Mouse (Mus musculus): Measurements from ENCODE around the gene Itm2b. TPM values are rescaled to one million over a fixed set of nuclear protein-coding genes. Genes with fewer than 3 reads are reported as not detected.
A peak's percentile ranks its signal among the peaks of the same experiment; 100 is the strongest.

Gene Itm2b
- polyA plus RNA-seq, 1 experiment from 2014 or later: 471 TPM

DNA sequence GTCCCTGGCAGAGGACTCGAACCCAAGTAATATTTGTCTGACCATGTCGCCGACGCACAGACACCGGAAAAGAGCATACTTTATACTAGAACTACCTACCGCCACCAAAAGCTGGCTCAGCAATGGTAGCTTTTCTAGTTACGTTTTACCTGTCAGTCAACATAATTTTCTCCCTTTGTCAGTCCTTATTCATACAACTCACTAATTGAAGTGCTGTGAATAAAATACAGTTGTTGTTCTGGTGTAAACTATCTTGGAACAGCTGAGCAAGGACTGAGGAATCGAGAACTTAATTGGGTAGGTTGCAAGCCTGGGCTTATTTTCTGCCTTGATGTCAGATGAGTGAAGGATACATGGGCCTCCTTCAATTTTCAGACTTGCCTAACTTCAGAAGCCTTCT lies 58.6 kb downstream of the Itm2b start:
- Histone ChIP-seq H3K27ac (peak overlapping the region; percentile 92), H3K4me3 (peak overlapping the region; percentile 99), H3K9ac (peak overlapping the region; percentile 92), H3K27me3 (replicated peaks) (no peaks in the 10 kb centered on the region), H3K4me1 (peaks cover 9% of the 10 kb centered on the region), H3K36me3 (no peaks in the 10 kb centered on the region), H3K4me2 (replicated peaks) (peak overlapping the region; percentile 62), H3K9me3 (no peaks in the 10 kb centered on the region)
- 6% methylated on average over 8 of the region's 8 CpGs for WGBS
- no peak for ATAC-seq (ENCODE audit: low FRiP score, low read depth)

DNA sequence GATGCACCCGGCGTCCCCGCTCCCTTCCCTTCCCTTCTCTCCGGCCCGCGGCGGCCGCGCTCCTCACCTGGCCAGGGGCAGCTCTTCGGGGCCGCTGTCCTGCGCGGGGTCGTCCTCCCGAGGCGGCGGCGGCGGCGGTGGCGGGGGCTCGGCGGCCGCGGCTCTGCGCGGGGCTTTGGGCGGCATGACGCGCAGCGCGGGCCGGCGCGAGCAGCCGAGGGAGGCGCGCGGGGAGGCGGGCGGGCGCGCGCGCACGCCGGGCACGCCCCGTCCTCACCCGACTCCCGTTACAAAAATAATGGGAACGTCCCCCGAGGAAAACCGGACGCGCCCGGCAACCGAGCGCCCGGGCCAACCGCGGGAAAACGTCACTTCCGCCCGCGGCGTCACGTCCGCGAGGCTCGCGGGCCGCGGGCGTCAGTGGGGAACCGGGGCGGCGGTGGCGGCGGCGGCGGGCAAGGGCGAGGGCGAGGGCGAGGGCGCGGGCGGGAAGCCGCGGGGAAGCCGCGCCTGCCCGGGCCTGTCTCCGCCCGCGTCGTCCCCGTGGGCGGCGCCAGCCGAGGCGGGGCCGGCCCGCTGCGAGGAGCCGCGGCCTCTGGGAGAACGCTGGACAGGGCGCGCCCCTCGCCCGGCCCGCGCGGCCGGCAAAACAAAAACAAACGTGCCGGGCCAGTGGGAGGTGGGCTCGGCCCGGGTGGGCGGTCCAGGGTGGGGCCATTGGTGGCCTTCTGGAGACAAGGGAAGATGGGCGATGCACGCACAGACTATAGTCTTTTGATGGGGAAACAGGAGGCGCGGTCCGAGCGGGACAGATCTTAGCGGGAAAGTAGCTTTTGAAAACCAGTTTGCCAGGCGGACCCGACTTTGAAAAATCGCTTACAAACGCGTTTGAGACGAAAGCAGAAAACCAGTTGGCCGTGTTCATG lies 59.4 kb downstream of the Itm2b start, which contains the start of gene Rb1:
Gene Rb1, minus strand, starts transcription at position 367 of the 926 bp plus-strand sequence.
- peak within 1 kb of the TSS; percentile 99 for H3K4me3 ChIP-seq
- peak within 1 kb of the TSS; percentile 62 for H3K4me2 ChIP-seq (replicated peaks)
- H3K4me1 ChIP-seq: peaks cover 9% of the 10 kb centered on the region
- H3K27ac ChIP-seq: peak within 1 kb of the TSS; percentile 92
- ATAC-seq (ENCODE audit: low FRiP score, low read depth): peak; percentile 92
- no peaks in the 10 kb centered on the region for H3K27me3 ChIP-seq (replicated peaks)
- WGBS: under 1% methylated on average over 118 of the region's 135 CpGs
- H3K9ac ChIP-seq: peak within 1 kb of the TSS; percentile 92
- no peaks in the 10 kb centered on the region for H3K36me3 ChIP-seq
- H3K9me3 ChIP-seq: no peaks in the 10 kb centered on the region

DNA sequence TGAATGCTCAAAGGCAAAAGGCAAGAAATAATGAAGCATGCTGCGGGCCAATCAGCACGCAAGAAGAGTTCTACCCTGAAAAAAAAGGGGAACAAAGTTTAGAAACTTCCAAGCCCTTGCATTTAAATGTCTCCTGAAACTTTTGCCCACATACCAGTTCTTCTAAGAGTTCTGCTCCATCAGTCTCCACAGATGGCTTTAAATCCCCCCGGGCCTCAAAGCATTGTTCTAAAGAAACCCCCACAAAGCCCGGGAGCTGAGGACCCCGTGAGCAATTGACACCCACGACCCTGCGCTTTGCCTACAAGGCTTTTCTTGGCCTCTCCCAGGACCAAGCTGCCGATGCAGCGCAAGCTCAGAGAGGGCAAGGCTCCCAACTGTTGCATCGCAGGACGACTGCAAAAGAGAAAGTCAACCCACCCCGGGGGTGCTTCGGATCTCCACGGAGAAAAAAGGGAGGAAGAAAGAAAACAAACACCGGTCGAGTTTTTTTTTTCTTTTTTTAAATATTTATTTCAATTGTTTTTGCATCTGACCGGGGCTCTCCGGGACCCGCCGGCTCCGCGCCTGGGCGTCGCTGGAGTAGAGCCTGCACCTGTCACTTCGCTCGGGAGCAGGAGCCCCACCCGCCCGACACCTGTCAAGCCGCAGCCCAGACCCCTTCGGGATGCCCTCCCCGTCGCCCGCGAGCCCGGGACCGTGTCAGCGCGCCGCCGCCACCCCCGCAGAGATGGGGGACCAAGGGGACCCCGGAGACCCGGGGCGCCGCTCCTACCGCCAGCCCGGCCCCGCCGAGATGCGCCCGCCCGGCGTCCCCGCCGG lies 60.2 kb downstream of the Itm2b start:
- under 1% methylated on average over 54 of the region's 55 CpGs for WGBS
- Histone ChIP-seq H3K9me3 (no peaks in the 10 kb centered on the region), H3K27me3 (replicated peaks) (no peaks in the 10 kb centered on the region), H3K4me3 (peak overlapping the region; percentile 99), H3K36me3 (no peaks in the 10 kb centered on the region), H3K4me1 (peaks cover 9% of the 10 kb centered on the region), H3K4me2 (replicated peaks) (peak overlapping the region; percentile 62), H3K9ac (peak overlapping the region; percentile 92), H3K27ac (peak overlapping the region; percentile 92; the same call in 1 of the 2 replicates)
- ATAC-seq (ENCODE audit: low FRiP score, low read depth): peak; percentile 48

DNA sequence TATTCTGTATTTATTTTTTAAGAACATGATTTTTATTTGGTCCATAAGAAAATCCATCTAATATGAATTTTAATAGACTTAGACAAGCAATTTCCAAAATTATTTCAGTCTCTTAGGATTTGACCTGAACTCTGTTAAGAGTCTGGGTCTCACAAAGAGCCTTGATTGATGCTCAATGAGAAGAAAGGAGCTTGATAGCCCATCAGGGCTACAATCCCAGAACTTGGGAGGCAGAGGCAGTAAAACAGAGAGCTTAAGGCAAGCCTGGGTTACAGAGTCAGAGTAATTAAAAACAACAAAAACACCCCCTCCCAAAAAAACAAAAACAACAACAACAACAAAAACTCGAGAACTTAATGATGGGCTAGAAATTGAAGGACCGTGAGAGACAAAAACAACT lies 61.1 kb downstream of the Itm2b start:
- peaks cover 9% of the 10 kb centered on the region for H3K4me1 ChIP-seq
- H3K9ac ChIP-seq: no peak overlapping the region
- no peaks in the 10 kb centered on the region for H3K9me3 ChIP-seq
- H3K4me3 ChIP-seq: no peak overlapping the region
- ATAC-seq (ENCODE audit: low FRiP score, low read depth): no peak
- H3K27me3 ChIP-seq (replicated peaks): no peaks in the 10 kb centered on the region
- peak overlapping the region; percentile 62; the same call in 1 of the 2 replicates for H3K4me2 ChIP-seq (replicated peaks)
- no peaks in the 10 kb centered on the region for H3K36me3 ChIP-seq
- H3K27ac ChIP-seq: no peak overlapping the region
- WGBS: 20% methylated on average over 2 of the region's 2 CpGs

DNA sequence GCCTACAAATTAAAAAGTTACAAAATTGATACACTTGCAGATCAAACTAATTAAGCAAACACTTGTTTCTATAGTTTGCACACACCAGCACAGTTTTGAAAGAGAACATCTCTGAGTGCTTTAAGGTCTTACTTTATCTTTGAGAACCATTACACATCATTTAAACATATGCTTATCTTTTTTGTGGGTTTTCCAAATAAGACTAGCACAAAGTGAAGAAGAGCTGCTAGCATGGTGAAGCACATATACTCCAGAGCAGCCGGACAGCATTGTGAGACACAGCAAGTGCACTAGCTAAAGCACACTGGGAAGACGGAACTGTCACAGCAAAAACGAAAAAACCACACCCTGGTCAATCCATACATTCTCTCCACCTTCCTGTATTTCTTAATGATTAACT lies 62.9 kb downstream of the Itm2b start:
- Histone ChIP-seq H3K9ac (no peak overlapping the region), H3K36me3 (no peaks in the 10 kb centered on the region; the same call in 1 of the 2 replicates), H3K4me3 (no peak overlapping the region), H3K9me3 (no peaks in the 10 kb centered on the region), H3K4me2 (replicated peaks) (no peak overlapping the region), H3K27ac (no peak overlapping the region), H3K27me3 (replicated peaks) (no peaks in the 10 kb centered on the region), H3K4me1 (peaks cover 9% of the 10 kb centered on the region)
- ATAC-seq (ENCODE audit: low FRiP score, low read depth): no peak
- 83% methylated on average over 3 of the region's 3 CpGs for WGBS

DNA sequence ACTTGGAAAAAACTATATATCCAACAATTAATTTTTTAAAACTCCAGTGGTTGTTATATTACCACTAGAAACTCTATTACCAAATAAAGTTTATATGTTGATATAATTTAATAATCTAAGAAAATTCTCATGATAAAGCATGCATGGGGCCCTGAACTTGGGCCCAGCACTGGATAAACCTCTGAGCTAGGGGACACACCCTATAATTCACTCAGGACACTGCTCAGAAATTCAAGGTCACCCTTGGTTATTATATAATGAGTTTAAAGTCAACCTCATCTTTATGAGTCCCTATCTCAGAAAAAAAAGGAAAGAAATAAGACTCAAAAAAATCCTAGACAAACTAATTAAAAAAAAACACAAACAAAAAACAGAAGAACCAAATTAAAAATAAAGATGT lies 68.2 kb downstream of the Itm2b start:
- no peak overlapping the region for H3K27ac ChIP-seq
- H3K36me3 ChIP-seq: no peaks in the 10 kb centered on the region; the same call in 1 of the 2 replicates
- H3K4me3 ChIP-seq: no peak overlapping the region
- no peak overlapping the region for H3K4me2 ChIP-seq (replicated peaks)
- H3K27me3 ChIP-seq (replicated peaks): no peaks in the 10 kb centered on the region
- no peak for ATAC-seq (ENCODE audit: low FRiP score, low read depth)
- H3K4me1 ChIP-seq: no peaks in the 10 kb centered on the region
- H3K9me3 ChIP-seq: no peaks in the 10 kb centered on the region
- no peak overlapping the region for H3K9ac ChIP-seq

DNA sequence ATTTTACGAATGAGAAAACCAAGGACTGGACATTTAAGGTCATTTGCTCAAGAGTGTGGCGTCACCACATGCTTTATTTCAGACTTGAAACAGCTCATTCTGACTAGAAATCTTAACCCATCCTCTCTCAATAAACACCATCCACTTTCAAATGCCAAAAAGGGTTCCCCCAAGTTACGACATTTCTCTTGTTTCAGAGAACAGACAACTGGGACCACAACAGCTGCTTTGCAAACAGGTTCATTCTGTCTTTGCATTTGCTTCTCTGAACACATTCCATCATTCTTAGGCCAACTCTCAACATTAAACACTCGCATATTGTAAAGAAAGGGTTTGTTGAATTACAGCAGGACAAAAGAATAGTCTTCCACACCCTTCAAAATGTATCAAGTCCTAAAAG lies 71.2 kb downstream of the Itm2b start:
- Histone ChIP-seq H3K9ac (no peak overlapping the region), H3K4me3 (no peak overlapping the region), H3K27me3 (replicated peaks) (no peaks in the 10 kb centered on the region), H3K4me2 (replicated peaks) (no peak overlapping the region), H3K27ac (no peak overlapping the region), H3K9me3 (no peaks in the 10 kb centered on the region), H3K36me3 (no peaks in the 10 kb centered on the region; the same call in 1 of the 2 replicates), H3K4me1 (no peaks in the 10 kb centered on the region)
- WGBS: 71% methylated on average over 4 of the region's 4 CpGs
- ATAC-seq (ENCODE audit: low FRiP score, low read depth): no peak

DNA sequence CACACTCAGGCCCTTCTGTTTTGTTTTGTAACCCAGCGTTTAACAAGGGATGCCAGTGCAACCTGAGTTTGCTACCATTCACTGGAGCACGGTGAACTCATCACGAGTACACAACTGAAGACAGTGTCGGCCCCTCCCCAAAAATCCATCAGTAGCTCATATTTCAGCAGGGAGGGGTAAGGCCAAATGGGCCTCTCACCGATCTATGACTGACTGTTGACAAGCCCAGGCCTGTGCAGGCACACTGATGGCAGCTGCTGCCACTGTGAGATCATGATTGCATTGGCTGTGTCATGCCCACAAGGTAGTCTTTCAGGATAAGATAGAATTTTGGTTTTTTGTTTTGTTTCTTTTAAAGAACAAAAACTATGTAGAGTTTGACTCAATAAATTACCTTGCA lies 71.7 kb downstream of the Itm2b start:
- no peak for ATAC-seq (ENCODE audit: low FRiP score, low read depth)
- no peak overlapping the region for H3K27ac ChIP-seq

DNA sequence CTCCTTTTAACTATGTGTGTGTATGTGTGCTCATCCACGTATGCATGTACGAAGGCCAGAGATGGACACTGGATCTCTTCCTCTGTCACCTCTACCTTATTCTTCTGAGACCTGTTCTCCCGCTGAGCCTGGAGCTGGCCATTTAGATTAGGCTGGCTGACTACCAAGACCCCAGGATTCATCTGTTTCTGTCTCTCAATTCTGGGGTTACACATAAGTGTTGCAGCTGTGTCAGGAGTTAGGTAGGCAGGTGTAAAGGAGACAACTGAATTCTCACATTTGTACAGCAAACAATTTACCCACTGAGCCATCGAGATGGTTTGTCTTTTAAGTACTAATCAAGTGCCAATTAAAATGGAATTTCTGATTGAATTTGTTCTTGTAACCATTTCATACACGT lies 72.2 kb downstream of the Itm2b start:
- H3K4me2 ChIP-seq (replicated peaks): no peak overlapping the region
- H3K4me3 ChIP-seq: no peak overlapping the region
- no peaks in the 10 kb centered on the region for H3K36me3 ChIP-seq
- H3K4me1 ChIP-seq: no peaks in the 10 kb centered on the region
- H3K27me3 ChIP-seq (replicated peaks): no peaks in the 10 kb centered on the region
- no peak overlapping the region for H3K27ac ChIP-seq
- H3K9me3 ChIP-seq: no peaks in the 10 kb centered on the region
- H3K9ac ChIP-seq: no peak overlapping the region
- 86% methylated on average over 5 of the region's 5 CpGs for WGBS
- ATAC-seq (ENCODE audit: low FRiP score, low read depth): no peak

More for the DNA sequence above, 71.7 kb downstream of the Itm2b start:
- Histone ChIP-seq H3K4me1 (no peaks in the 10 kb centered on the region), H3K4me3 (no peak overlapping the region), H3K36me3 (no peaks in the 10 kb centered on the region), H3K9ac (no peak overlapping the region), H3K4me2 (replicated peaks) (no peak overlapping the region), H3K27me3 (replicated peaks) (no peaks in the 10 kb centered on the region), H3K9me3 (no peaks in the 10 kb centered on the region)
- 68% methylated on average over 5 of the region's 5 CpGs for WGBS

Other genes with a start within 250 kb of the Itm2b start
- gene Lpar6, start 147.4 kb downstream of the Itm2b start, polyA plus RNA-seq (2016; fragmentation: Nextera tagmentation; extraction: Ambion mirVana): 13.3 and 14.0 TPM in 2 replicates
- 38.1 and 46.0 TPM in 2 replicates for gene Rb1, start 59.5 kb downstream of the Itm2b start, polyA plus RNA-seq (2016; fragmentation: Nextera tagmentation; extraction: Ambion mirVana)
- gene Med4, start 124.7 kb upstream of the Itm2b start, polyA plus RNA-seq (2016; fragmentation: Nextera tagmentation; extraction: Ambion mirVana): 89.3 and 90.0 TPM in 2 replicates
- gene Sucla2, start 140.0 kb upstream of the Itm2b start, polyA plus RNA-seq (2016; fragmentation: Nextera tagmentation; extraction: Ambion mirVana): 101 and 113 TPM in 2 replicates
- 10.3 and 12.3 TPM in 2 replicates for gene Nudt15, start 163.0 kb upstream of the Itm2b start, polyA plus RNA-seq (2016; fragmentation: Nextera tagmentation; extraction: Ambion mirVana)

Measured in neural tube, embryonic 12.5 days (tissue).